Mouse (Mus musculus): Measurements from ENCODE around the gene Ptpn12.
A peak's percentile ranks its signal among the peaks of the same experiment; 100 is the strongest.
"Not testable (repeated sequence)": the region's sequence is repeated elsewhere in the genome, so short reads cannot be mapped to it uniquely, and the experiment has no call there.

Gene Ptpn12

GRCm38 (mm10) chr5:20950855-20951650 lies 104.7 kb downstream of the Ptpn12 start:
- DNase-seq: peak; percentile 68

DNA sequence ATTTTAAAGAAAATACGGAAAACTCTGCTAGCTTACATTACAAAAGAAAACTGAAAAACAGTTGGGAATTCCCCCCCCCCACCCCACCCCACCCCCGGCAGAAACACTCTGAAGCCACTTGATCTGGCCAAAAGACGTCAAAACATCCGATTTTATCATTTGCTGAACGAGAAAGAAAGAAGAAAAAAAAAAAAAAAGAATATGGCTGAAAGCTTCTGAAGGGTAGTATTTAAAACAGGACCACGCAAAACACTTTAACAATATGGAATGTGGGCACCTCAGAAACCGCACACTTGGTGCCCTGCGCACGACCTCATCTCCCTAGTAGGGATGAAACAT lies 105.2 kb downstream of the Ptpn12 start:
- no peak for DNase-seq

DNA sequence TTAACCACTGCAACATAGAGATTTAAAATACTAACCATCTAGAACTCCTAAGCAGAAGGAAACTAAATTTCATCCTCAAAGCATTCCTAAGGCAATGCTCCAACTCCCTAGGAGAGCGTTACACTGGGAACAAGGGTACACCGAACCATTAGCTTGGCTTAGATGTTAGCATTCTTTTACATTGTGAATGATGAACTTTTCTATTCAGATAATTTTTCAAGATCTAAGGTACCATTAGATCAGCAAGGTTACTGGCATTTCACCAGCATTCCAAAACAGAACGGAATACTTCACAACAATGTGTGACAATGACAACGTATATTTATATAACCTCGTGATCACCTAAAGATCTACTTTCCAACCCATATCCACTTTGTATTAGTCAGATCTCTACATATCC lies 105.6 kb downstream of the Ptpn12 start:
- no peak for DNase-seq

GRCm38 (mm10) chr5:20946906-20947305 lies 108.8 kb downstream of the Ptpn12 start:
- DNase-seq: no peak

GRCm38 (mm10) chr5:20944961-20945748 lies 110.6 kb downstream of the Ptpn12 start:
- peak; percentile 62 for DNase-seq

DNA sequence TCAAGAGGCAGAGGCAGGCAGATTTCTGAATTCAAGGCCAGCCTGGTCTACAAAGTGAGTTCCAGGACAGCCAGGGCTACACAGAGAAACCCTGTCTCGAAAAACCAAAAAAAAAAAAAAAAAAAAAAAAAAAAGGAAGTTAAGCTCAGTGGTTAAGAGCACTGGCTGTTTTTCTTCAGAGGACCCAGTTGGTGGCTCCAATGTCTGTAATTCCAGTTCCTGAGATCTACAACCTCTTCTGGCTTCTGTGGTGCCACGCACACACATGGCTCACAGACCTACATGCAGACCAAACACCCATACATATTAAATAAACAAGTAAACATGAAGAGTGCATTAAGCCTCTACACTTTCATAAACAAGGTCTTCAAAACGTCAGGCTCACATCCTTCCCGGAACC lies 111.9 kb downstream of the Ptpn12 start:
- DNase-seq: not testable (repeated sequence)

DNA sequence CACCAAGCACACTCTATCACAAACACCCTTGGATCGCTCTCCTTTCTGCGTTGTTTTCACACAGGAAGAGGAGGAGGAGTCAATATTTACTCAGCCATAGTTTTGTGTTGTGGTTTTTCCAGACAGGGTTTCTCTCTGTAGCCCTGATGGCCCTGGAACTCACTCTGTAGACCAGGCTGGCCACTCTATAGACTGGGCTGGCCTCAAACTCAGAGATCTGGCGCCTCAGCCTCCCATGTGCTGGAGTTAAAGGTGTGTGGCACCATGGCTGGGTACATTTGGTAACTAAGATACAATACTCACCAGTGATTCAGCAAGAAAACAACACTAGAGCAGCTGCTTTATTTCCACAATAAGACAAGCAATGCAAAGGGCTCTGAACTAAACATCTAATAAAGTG lies 113.2 kb downstream of the Ptpn12 start:
- DNase-seq: no peak

- peak; percentile 69 for DNase-seq
Observed at GRCm38 (mm10) chr5:20941205-20941604, 114.5 kb downstream of the Ptpn12 start.

GRCm38 (mm10) chr5:20940696-20941095 lies 115.0 kb downstream of the Ptpn12 start:
- DNase-seq: no peak

DNA sequence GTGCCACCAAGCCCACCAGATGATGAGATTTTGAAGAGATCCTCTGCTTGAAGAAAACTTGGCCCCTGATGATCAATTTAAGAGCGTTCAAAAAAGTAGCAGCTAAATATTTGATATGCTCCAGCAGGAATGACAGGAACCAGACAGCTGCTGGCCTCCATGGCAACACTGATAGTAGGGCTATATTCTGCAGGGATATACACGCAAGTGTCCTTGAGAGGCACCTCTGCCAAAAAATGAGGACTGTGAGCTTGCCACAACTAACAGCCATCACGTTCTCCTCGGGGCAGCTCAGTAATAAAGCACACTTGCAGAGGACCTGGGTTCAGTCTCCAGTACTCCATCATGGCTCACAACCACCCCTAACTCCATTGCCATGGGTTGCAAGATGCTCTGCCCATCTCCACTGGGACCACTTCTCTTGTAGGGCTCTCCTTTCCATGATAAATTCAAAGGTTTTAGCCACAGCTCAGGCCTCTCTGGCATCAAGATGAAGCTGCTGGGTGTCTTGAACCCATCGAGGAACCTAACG lies 115.6 kb downstream of the Ptpn12 start:
- DNase-seq: no peak

DNA sequence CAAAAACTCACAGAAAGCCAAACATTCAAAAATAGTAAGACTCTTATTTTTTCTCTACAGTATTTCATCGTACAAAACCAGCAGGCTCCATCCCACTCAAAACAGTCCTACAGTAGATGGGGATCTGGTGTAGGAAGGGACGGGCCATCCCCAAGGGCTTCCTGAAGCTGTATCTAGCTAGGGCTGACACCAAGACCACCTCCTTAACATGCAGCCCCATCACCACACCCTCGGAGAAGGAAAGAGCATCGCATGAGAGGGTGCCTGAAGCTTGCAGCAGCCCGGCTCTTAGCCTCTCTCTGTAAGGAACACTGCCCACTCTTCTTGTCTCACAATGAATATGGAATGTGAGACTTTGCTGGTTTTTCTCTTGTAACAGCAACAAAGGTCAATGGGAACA lies 117.2 kb downstream of the Ptpn12 start:
- no peak for DNase-seq

Data from thymus, postnatal 14 days (tissue).